Mouse (Mus musculus) layer of hippocampus, postnatal 25 days (tissue): ENCODE results near the gene Trrap. TPM values are rescaled to one million over a fixed set of nuclear protein-coding genes. Genes with fewer than 3 reads are reported as not detected.

Source experiments
- DNase-seq, 2 experiments: peaks; one replicate each; pipeline ENCODE4 v3.0.0; 2022; ENCODE audit warnings: mixed read lengths in 2 of 2, low spot score in 1 of 2; ENCODE audit errors: extremely low spot score in 1 of 2
- total RNA-seq, 2 experiments: library from RNA; stranded (reverse); gene quantifications; 2 replicates each; pipeline ENCODE4 v1.2.3; 2021

The Trrap gene
- total RNA-seq, 2 experiments from 2014 or later, result 144 to 190 TPM

GRCm38 (mm10) chr5:144866923-144867322 is 99.4 kb downstream of the Trrap start:
- no peak for DNase-seq

- no peak for DNase-seq
Measured at GRCm38 (mm10) chr5:144869466-144869865, 101.9 kb downstream of the Trrap start.

DNA sequence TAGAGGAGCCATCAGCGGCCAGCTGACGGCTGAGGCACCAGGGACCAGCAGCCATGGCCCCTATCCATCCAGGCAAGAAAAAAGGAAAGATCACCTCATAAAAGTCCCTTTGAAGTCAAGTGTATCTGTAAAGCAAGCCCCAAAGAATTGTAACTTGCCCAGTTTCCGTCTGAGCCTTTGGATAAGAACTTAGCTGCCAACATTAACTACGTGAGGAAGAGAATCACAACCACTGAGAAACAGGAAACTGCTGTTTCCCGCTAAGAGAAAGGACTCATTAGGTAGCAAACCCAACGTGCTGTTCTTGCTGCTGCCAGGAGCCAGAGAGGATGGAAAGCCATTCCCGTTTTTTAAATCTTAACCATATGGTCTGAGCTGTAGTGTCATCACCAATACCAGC is 103.2 kb downstream of the Trrap start:
- DNase-seq, result no peak

DNA sequence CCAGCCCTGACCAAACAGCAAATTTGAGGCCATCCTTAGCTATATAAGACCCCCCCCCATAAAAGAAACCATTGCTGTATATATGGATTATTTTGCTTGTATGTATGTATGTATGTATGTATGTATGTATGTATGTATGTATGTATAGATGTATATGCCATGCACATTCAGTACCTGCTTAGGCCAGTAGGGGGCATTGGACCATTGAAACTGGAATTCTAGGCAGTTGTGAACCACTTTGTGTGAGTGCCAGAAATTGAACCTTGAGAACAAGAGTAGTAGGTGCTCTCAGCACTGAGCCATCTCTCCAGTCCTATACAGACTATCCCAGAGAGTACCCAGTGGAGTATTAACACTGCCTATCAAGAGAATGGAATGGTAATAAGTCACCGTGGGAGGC is 104.2 kb downstream of the Trrap start:
- DNase-seq, result no peak

DNA sequence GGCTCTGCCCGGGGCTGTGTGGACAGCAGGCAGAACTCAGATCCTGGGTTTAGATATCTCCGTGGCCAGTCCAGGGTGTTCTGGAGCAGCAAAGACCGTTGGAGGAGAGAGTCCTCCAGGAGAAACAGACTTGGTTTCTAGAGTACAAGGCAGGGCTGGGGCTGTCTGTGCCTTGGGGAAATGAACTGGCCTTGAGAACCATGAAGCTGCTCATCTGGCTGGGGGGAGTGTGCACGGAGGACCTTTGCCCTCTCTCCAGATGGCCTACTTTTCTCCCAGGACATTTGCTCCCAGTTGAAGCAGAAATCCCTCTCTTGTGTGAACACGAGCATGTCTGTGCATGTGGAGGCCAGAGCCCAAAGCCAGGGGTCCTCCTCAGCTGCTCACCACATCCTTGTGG is 104.8 kb downstream of the Trrap start:
- no peak for DNase-seq

- DNase-seq, result no peak
Measured at GRCm38 (mm10) chr5:144872867-144873266, 105.3 kb downstream of the Trrap start.

DNA sequence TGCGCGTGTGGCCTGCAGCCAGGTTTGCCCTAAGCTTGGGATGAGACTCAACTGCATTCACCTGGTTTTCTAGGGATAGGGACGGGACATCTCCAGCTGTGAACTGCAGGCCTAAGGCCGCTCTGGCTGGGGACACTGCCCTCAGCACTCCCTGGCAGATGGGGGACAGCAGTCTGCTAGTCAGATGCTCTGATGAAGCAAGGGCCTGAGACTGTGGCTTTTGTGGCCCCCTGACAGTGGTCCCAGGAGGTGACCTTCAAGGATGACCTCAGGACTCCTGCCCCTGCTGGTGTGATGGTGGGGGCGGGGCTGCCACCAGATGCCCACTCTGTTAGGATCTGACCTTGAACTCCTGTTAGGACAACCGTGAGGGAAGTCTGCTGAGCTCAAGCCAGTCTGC is 107.7 kb downstream of the Trrap start:
- no peak for DNase-seq

DNA sequence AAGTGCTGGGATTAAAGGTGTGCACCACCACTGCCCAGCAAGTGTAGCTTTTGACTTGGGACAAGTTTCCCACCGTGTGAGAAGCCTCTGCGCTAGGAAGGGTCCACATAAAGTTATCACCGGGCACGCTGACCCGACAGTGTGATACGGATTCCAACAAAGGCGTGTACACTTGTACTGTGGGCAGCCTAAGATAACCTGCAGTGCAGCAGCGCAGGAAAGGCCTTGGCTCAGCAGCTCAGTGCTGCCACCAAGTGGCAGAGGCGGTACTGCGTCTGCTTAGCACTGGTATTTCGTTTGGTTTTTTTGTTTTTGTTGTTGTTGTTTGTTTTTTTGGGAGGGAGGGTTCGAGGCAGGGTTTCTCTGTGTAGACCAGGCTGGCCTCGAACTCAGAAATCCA is 108.4 kb downstream of the Trrap start:
- peak; percentile 67 to 90 for DNase-seq

DNA sequence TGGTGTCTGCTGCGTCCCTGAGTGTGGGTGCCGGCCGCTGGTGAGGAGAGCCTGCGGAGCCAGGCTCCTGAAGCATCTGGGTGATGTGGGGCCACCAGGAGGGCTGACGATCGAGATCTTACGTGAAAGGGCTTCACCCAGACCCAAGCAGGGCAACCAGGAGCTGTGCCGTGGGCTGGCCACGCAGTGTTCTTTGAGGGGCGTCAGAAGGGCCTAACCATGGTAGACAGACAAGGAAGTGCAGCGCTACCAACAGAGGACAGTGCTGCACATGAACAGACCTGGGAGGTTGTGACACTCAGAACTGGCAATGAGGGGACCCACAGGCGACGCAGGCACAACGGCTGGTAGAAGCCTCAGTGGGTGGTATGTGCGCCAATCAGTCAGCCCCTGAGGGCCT is 109.5 kb downstream of the Trrap start:
- no peak for DNase-seq

DNA sequence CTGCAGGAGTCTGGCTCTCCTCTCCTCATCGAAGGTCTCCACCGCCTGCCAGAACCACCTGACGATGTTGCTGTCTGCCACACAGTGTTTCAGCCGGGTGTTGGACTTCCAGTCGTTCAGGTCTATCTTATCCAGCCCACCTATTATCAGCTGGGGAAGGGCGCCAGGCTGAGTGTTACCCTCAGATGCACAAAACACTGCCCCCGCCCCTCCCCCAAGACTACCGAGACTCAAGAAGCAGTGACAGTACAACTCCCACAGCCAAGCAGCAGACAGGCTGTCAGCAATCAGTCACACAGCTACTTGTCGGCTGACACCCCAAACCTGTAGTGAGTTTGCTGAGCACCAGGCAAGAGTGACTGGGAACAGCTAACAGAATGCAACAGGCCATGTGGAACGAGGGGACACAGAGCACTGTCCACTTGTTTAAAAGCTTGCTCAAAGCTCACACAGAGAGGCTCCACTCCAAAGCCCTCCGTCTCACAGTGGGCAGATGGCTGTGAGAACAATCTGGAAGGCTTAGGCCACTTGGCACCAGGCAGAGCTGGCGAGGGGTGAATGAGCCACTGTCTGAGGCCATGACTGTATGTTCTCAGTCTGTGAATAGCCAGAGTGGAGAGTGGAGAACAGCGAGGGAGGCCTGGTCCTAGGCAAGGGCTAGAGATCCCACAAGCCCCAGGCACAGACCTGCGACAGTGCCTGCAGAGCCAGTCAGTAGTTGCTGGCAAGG is 114.3 kb downstream of the Trrap start:
- no peak for DNase-seq

GRCm38 (mm10) chr5:144884629-144885217 is 117.2 kb downstream of the Trrap start:
- peak in 1 of 2 experiments; percentile 43 for DNase-seq

DNA sequence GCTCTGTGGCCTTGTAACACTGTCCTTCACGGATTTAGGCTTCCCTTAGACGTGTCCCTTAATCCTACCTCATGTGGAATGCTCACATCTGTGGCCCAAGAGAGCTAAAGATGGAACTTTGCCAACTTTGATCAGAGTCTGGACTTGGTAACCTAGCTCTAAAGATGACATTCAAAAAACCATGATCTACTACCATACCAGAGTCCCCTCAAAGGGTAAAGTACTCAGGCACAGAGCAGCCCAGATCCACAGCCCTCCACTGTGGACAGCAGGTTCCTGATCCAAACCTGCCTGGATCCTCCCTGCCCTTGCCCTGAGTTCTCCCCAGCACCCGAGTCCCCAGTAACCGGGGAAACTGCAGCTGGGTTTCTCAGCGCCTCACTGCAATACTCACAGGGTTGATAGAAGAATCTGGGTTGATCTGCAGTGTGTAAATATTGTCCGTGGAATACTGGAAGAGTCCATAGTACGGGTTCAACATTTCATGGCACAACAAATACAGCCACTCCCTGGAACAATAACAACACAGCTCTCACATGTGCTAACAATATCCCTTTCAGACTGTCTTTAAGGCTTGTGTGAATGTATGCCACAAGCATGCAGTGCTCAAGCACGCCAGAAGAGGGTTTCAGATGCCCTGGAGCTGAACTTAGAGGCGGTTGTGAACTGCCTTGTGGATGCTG is 118.6 kb downstream of the Trrap start:
- DNase-seq, result no peak

GRCm38 (mm10) chr5:144891276-144891675 is 123.7 kb downstream of the Trrap start:
- no peak for DNase-seq

GRCm38 (mm10) chr5:144897881-144898280 is 130.3 kb downstream of the Trrap start:
- DNase-seq, result no peak

GRCm38 (mm10) chr5:144898448-144899052 is 131.0 kb downstream of the Trrap start:
- no peak for DNase-seq

DNA sequence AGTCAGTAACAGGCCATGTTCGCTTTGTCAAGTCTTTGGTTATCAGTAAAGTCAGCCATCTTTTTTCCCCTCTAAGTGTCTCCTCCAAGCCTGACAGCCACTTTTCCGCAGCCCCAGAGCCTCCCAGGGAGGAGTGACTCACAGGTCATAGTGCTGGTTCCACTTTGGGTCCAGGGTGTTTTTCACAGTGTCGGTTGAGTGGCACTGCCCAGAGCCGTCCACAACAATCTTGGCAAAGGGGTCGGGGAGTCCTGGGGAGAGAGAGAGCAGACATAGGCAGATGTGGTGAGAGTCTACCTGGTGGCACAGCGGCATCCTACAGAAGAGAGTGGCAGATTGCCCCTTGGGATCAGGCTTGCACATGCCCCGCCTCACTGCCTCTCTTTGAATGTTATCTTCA is 133.5 kb downstream of the Trrap start:
- DNase-seq, result no peak

DNA sequence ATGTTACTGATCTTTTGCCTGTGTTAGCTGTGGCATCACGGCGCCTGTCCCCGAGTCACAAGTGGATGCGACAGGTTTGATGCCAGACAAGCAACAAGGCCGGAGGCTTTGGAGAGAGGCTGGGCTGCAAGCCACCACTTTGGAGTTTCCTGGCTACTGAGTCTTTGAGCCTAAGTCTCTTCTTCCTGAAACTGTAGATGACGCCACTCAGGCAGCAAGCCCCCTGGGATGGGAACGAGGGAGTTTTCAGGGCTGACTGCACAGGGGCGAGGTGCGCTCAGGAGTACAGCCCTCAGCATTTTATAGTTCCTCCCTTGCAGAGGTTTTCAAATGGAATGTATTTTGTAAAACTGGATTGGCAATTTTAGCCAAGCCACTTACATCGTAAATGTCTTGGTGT is 134.3 kb downstream of the Trrap start:
- no peak for DNase-seq

DNA sequence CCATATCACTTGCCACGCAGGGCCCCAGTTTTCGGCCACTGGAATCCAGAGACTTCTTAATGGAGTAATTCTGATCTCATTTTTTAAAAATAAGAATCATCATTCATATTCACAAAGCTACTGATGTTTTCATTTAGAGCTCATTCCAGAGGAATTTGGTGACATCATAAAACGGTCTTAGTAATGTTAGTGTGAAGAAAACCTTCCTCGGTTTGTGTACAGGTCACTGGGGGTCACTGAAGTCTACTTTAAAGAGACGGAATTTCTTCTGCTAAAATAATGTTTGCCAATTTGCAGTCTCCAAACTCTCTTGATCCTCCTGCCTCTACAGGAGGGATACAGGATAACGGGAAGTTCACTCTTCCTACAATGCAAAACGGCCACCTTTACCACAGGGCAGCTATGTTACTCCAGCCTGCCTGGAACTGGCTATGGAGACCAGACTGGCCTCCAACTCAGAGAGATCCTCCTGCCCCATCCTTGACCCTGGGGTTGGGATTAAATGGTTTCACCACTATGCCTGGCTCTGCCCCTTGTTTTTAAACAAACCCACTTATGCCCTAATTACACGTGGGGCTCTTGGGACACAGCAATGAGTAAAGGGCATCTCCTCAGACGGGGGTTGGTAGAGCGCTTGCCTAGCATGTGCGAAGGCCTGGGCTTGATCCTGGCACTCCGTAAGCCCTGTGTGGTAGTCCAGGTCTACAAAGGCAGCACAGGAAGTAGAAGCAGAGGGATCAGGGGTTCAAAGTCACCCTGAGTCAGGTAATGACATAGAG is 137.0 kb downstream of the Trrap start:
- no peak for DNase-seq

- DNase-seq, result no peak
Measured at GRCm38 (mm10) chr5:144907591-144907990, 140.1 kb downstream of the Trrap start.
